In genomic region chr2:92883912-92884243, GRCm38 (mm10) we compare ENCODE assay signal across 8 mouse cellular contexts. TPM values are rescaled to one million over a fixed set of nuclear protein-coding genes. Genes with fewer than 3 reads are reported as not detected.
A peak's percentile ranks its signal among the peaks of the same experiment; 100 is the strongest.
DNase-seq lines count a peak whose midpoint lies in the region; ATAC-seq and TF ChIP-seq lines count a peak whose summit lies in the region.

No protein-coding gene starts in this region.

- WGBS in hindbrain, postnatal 0 days, result 4% methylated on average over 2 of the region's 2 CpGs

- no peak for ATAC-seq in hindbrain, postnatal 0 days
- no peak for ATAC-seq in erythroid progenitor cell, adult 5-6 weeks (replicated peaks; ENCODE audit: low FRiP score, poor library complexity, severe bottlenecking)

- 0 out of 2 replicates have a peak, but pooled peaks cover 4% of the 10 kb centered on the region for H3K4me1 ChIP-seq in hindbrain, postnatal 0 days (ENCODE audit: insufficient read depth, low read length)

- no peaks in the 10 kb centered on the region for H3K36me3 ChIP-seq in hindbrain, postnatal 0 days (ENCODE audit: insufficient read depth, low read length)

- H3K27ac ChIP-seq in hindbrain, postnatal 0 days, result no peak overlapping the region

- DNase-seq in heart, adult 18-20 months, result peak; percentile 5 to 7
- no peak for DNase-seq in heart, postnatal 25 days (ENCODE audit: low spot score)
- DNase-seq in brain, adult 2 months (ENCODE audit: low read depth, low spot score), result peak; percentile 35
- DNase-seq in hindbrain, postnatal 0 days (ENCODE audit: low spot score), result peak; percentile 50
- DNase-seq in lung, postnatal 14 days, result peak; percentile 43
- no peak for DNase-seq in right cerebral cortex, postnatal 14 days
- no peak for DNase-seq in right cerebral cortex, postnatal 36 days (ENCODE audit: low spot score in 2 of 2)

- 0 out of 2 replicates have a peak overlapping the region, but pooled peaks have one; percentile 24 for H3K4me2 ChIP-seq in hindbrain, postnatal 0 days (ENCODE audit: low read depth, low read length)

- no peak overlapping the region for H3K4me3 ChIP-seq in hindbrain, postnatal 0 days (ENCODE audit: low read length)

- H3K27me3 ChIP-seq in hindbrain, postnatal 0 days (ENCODE audit: insufficient read depth, low read length), result no peaks in the 10 kb centered on the region

- TF ChIP-seq CTCF in hindbrain, postnatal 0 days (IDR thresholded peaks at IDR 0.05; ENCODE audit: low read depth), result no peak

- H3K9ac ChIP-seq in hindbrain, postnatal 0 days (replicated peaks; ENCODE audit: low read length), result no peak overlapping the region

- H3K9me3 ChIP-seq in hindbrain, postnatal 0 days (ENCODE audit: low read length), result no peaks in the 10 kb centered on the region

- intact Hi-C loops in heart, postnatal 25 days (cut with DNase I), result no loop called here

RNA-seq across cellular contexts. Expression of gene Syt13, which starts 31.0 kb away (rescaled TPM):
- total RNA-seq in heart, adult 18-20 months (2021), result under 1 TPM; 0.32 to 0.75 TPM
- under 1 TPM; 0.18 to 0.25 TPM for total RNA-seq in heart, postnatal 25 days (2021)
- total RNA-seq in hindbrain, postnatal 0 days (2014; rRNA removed), result 145 and 146 TPM in 2 replicates
- polyA plus RNA-seq in hindbrain, postnatal 0 days (2015; fragmentation: Nextera tagmentation; extraction: Ambion mirVana), result 61.5 and 70.8 TPM in 2 replicates
- total RNA-seq in erythroid progenitor cell, adult 5-6 weeks (2015; ENCODE audit: low replicate concordance), result not detected in 2 replicates
- total RNA-seq in erythroid progenitor cell, adult 5-6 weeks (2017; ENCODE audit: low replicate concordance), result not detected in 2 replicates

Comparison
In these comparisons a context has a peak if more than half of its experiments do, and no peak if none do; other contexts are left out.
1. DNase-seq: peak in heart, adult 18-20 months (2 of 2), brain, adult 2 months (single experiment), hindbrain, postnatal 0 days (single experiment) and lung, postnatal 14 days (single experiment); none in heart, postnatal 25 days (single experiment), right cerebral cortex, postnatal 14 days (single experiment) and right cerebral cortex, postnatal 36 days (0 of 2).
2. RNA of gene Syt13, which starts 31.0 kb away (total RNA-seq): 145 to 146 TPM in hindbrain, postnatal 0 days; 0.32 to 0.75 TPM in heart, adult 18-20 months, 0.18 to 0.25 TPM in heart, postnatal 25 days and not detected in erythroid progenitor cell, adult 5-6 weeks; every median in the first group is over 10 times any median in the second.